Mouse (Mus musculus): ENCODE measurements at regions not wholly inside any gene's neighbourhood (a gene's known extent, or its start where the extent isn't known, plus 50 kb on each side); places are given as distances from the start of the nearest gene placed in this dataset.

- H3K4me3 ChIP-seq (replicated peaks; ENCODE audit: control insufficient read depth, low read depth, low read length): no peak overlapping the region
- H3K4me1 ChIP-seq (ENCODE audit: control insufficient read depth, insufficient read depth, low read length): peaks cover 8% of the 10 kb centered on the region
- H3K27ac ChIP-seq (ENCODE audit: control insufficient read depth, insufficient read depth, low read depth, low read length, poor library complexity): no peak overlapping the region
- WGBS: 80% methylated on average over 9 of the region's 9 CpGs
- TF ChIP-seq CTCF (IDR thresholded peaks at IDR 0.05; ENCODE audit: control insufficient read depth, insufficient read depth, low read length) (no peak), POLR2A (IDR thresholded peaks at IDR 0.05; ENCODE audit: borderline replicate concordance, control insufficient read depth, low read depth, low read length) (no peak)
Measured at GRCm38 (mm10) chr16:29851827-29852226, 212.4 kb upstream of the Hes1 start.

DNA sequence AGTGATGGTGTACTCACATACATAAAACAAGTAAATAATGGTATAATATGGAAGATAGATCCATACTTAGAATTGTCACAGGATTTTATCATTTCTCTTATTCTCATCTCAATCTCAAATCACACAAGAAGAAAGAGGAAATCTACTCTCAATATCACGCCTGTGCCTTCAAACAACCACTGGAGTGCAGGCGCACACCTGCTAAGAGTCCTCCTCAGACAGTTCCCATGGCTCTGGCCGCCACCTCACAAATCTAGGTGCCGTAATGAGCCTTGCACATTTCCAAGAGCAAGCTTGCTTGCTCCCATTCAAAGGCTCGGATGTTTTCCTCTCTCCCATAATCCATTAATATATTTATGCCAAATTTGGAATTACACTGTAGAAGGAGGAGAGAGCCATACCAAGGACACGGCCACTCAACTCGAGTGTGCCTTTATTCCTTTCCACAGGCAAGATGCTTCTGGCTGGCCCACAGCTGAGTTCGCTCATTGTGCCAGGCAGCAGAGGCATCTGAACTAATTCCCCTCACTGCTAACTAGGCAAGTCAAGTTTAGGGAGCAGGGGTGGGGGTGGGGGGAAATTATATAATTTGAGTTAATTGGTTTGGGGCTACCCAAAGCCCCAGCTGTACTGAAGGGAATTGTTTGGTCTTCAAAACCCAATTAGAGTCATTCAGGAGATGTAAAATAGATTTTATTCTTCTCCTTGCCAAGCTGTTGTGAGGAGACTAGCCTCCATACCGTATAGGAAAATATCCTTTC, 209.2 kb upstream of the Hes1 start:
- no peak for TF ChIP-seq POLR2A (IDR thresholded peaks at IDR 0.05; ENCODE audit: borderline replicate concordance, control insufficient read depth, low read depth, low read length)
- TF ChIP-seq CTCF (IDR thresholded peaks at IDR 0.05; ENCODE audit: control insufficient read depth, insufficient read depth, low read length): no peak
- H3K27ac ChIP-seq (ENCODE audit: control insufficient read depth, insufficient read depth, low read depth, low read length, poor library complexity): no peak overlapping the region
- 84% methylated on average over 9 of the region's 9 CpGs for WGBS
- H3K4me1 ChIP-seq (ENCODE audit: control insufficient read depth, insufficient read depth, low read length): no peaks in the 10 kb centered on the region; the same call in 1 of the 2 replicates
- no peak overlapping the region for H3K4me3 ChIP-seq (replicated peaks; ENCODE audit: control insufficient read depth, low read depth, low read length)

GRCm38 (mm10) chr16:29856545-29856944, 207.6 kb upstream of the Hes1 start:
- TF ChIP-seq POLR2A (IDR thresholded peaks at IDR 0.05; ENCODE audit: borderline replicate concordance, control insufficient read depth, low read depth, low read length) (no peak), CTCF (IDR thresholded peaks at IDR 0.05; ENCODE audit: control insufficient read depth, insufficient read depth, low read length) (no peak)
- 89% methylated on average over 1 of the region's 1 CpGs for WGBS
- H3K4me3 ChIP-seq (replicated peaks; ENCODE audit: control insufficient read depth, low read depth, low read length): no peak overlapping the region
- no peaks in the 10 kb centered on the region for H3K4me1 ChIP-seq (ENCODE audit: control insufficient read depth, insufficient read depth, low read length)
- no peak overlapping the region for H3K27ac ChIP-seq (ENCODE audit: control insufficient read depth, insufficient read depth, low read depth, low read length, poor library complexity)

- 65% methylated on average over 5 of the region's 5 CpGs for WGBS
- no peak overlapping the region for H3K27ac ChIP-seq (ENCODE audit: control insufficient read depth, insufficient read depth, low read depth, low read length, poor library complexity)
- H3K4me1 ChIP-seq (ENCODE audit: control insufficient read depth, insufficient read depth, low read length): no peaks in the 10 kb centered on the region
- TF ChIP-seq CTCF (IDR thresholded peaks at IDR 0.05; ENCODE audit: control insufficient read depth, insufficient read depth, low read length): no peak
- no peak for TF ChIP-seq POLR2A (IDR thresholded peaks at IDR 0.05; ENCODE audit: borderline replicate concordance, control insufficient read depth, low read depth, low read length)
- no peak overlapping the region for H3K4me3 ChIP-seq (replicated peaks; ENCODE audit: control insufficient read depth, low read depth, low read length)
Measured at GRCm38 (mm10) chr16:29858645-29859044, 205.5 kb upstream of the Hes1 start.

DNA sequence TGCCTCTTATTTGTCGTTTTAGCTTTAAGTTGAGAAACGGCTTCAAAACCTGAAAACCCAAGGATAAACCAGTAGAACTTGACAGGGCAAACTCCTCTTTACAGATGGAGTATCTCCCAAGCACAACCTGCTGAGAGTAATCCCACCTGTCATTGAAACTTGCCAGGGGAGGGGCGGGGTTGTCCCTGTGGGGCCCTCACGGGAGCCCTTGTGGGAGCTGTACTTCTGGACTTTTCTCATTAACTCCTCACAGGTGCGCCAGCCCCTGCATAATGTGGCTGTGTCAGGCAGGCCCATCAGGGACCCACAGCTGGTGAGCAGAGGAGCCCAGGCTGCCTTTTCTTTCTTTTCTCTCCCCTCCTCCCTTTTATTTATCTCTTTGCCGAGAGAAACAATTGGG, 203.9 kb upstream of the Hes1 start:
- no peaks in the 10 kb centered on the region for H3K4me1 ChIP-seq (ENCODE audit: control insufficient read depth, insufficient read depth, low read length)
- TF ChIP-seq CTCF (IDR thresholded peaks at IDR 0.05; ENCODE audit: control insufficient read depth, insufficient read depth, low read length) (no peak), POLR2A (IDR thresholded peaks at IDR 0.05; ENCODE audit: borderline replicate concordance, control insufficient read depth, low read depth, low read length) (no peak)
- WGBS: 86% methylated on average over 6 of the region's 6 CpGs

GRCm38 (mm10) chr16:29861056-29861455, 203.1 kb upstream of the Hes1 start:
- H3K4me3 ChIP-seq (replicated peaks; ENCODE audit: control insufficient read depth, low read depth, low read length): no peak overlapping the region
- H3K4me1 ChIP-seq (ENCODE audit: control insufficient read depth, insufficient read depth, low read length): no peaks in the 10 kb centered on the region
- TF ChIP-seq CTCF (IDR thresholded peaks at IDR 0.05; ENCODE audit: control insufficient read depth, insufficient read depth, low read length): no peak
- TF ChIP-seq POLR2A (IDR thresholded peaks at IDR 0.05; ENCODE audit: borderline replicate concordance, control insufficient read depth, low read depth, low read length): no peak
- WGBS: 26% methylated on average over 4 of the region's 4 CpGs
- H3K27ac ChIP-seq (ENCODE audit: control insufficient read depth, insufficient read depth, low read depth, low read length, poor library complexity): no peak overlapping the region

More for the DNA sequence above, 203.9 kb upstream of the Hes1 start:
- Histone ChIP-seq H3K27ac (ENCODE audit: control insufficient read depth, insufficient read depth, low read depth, low read length, poor library complexity) (no peak overlapping the region), H3K4me3 (replicated peaks; ENCODE audit: control insufficient read depth, low read depth, low read length) (no peak overlapping the region)

DNA sequence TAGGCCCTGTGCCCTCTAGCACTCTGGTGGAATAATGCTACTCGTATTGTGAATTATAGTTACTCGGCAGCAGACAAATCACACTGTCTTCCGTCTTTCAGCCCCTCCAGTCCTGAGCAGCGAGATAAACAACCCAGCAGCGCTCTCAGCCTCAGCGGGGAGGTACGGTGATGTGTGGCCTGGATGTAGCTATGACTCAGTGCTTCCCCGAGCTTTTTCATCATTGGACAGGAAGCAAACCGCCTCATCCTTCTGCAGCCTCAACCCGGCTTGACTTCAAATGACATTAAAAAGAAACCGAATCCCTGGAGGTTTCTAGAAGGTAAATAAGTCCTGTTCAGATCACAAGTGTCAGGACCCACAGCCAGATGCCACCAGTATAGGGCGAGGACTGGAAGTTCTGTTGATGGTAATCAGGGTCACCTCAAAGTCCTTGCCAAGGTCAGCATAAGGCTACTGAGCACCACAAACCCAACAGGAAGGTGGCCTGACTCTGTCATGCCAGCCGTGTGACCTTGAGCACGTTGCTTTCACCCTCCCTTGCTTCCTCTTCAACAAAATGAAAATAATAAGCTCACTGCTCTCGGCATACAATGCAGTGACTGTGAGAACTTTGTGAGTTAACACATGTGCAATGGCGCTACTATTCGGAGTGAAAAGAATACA, 199.0 kb upstream of the Hes1 start:
- no peak overlapping the region for H3K4me3 ChIP-seq (replicated peaks; ENCODE audit: control insufficient read depth, low read depth, low read length)
- WGBS: 28% methylated on average over 17 of the region's 17 CpGs
- H3K27ac ChIP-seq (ENCODE audit: control insufficient read depth, insufficient read depth, low read depth, low read length, poor library complexity): no peak overlapping the region
- TF ChIP-seq CTCF (IDR thresholded peaks at IDR 0.05; ENCODE audit: control insufficient read depth, insufficient read depth, low read length) (no peak), POLR2A (IDR thresholded peaks at IDR 0.05; ENCODE audit: borderline replicate concordance, control insufficient read depth, low read depth, low read length) (no peak)
- no peaks in the 10 kb centered on the region for H3K4me1 ChIP-seq (ENCODE audit: control insufficient read depth, insufficient read depth, low read length)

DNA sequence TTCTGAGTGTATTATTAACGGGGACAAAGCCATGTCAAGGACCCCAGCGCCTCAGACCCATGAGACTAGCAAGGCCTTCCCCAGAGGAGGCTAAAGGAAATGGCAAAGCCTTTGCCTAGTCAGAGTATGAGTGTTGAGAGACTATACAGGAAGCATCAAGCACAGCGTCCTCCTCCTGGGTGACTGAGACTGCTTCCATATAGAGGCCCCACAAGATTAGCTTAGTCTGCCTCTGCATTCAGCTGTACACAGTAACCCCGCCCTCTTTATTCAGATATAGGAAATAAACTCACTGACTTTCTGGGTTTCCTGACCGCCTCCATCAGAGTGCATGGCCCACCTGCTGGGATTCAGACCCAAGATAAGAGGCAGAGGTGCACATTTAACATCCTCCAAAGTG, 192.8 kb upstream of the Hes1 start:
- no peak for TF ChIP-seq CTCF (IDR thresholded peaks at IDR 0.05; ENCODE audit: control insufficient read depth, insufficient read depth, low read length)
- no peak for TF ChIP-seq POLR2A (IDR thresholded peaks at IDR 0.05; ENCODE audit: borderline replicate concordance, control insufficient read depth, low read depth, low read length)
- 70% methylated on average over 5 of the region's 5 CpGs for WGBS
- H3K4me1 ChIP-seq (ENCODE audit: control insufficient read depth, insufficient read depth, low read length): no peaks in the 10 kb centered on the region
- no peak overlapping the region for H3K4me3 ChIP-seq (replicated peaks; ENCODE audit: control insufficient read depth, low read depth, low read length)
- H3K27ac ChIP-seq (ENCODE audit: control insufficient read depth, insufficient read depth, low read depth, low read length, poor library complexity): no peak overlapping the region
